Mouse (Mus musculus) frontal cortex, postnatal 14 days (tissue): Measurements from ENCODE around the gene Smoc2.

Source experiments
- DNase-seq, 2 experiments: peaks; one replicate each; pipeline ENCODE4 v3.0.0; 2022; ENCODE audit warnings: low spot score in 2 of 2

Smoc2 gene

DNA sequence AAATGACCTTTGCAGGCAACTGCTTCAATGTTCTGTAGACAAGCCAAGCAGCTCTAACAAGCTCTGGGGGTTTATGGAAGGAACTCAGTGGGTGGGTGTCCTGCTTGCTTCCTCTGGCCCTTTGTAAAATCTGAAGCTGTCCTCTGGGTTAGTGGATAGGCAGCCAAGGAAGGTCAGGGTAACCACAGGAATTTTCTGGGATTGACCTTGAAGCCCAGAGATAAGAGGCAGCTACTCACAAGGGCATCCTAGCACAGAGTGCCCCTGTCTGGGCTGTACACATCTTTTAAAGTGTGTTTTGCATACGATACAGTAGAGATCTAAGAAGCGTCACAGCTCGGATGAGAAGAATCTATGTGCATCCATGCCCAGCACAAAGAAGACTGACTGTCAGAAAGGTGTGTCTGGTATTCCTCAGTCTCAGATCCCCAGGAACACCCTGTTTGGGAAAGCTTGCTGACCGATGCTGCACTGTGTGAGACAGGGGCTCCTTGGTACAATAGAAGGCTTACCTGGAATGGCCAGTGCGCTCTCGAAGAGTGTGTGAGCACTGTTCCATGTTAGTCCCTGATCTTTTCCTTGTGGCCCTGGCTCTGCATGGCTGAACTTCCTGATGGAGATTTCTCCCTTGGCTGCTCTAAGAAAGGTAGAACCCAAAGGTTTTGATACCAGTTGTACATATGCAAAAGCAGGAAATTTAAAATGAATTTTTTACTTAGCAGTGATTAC is 69.9 kb downstream of the Smoc2 start:
- no peak for DNase-seq

DNA sequence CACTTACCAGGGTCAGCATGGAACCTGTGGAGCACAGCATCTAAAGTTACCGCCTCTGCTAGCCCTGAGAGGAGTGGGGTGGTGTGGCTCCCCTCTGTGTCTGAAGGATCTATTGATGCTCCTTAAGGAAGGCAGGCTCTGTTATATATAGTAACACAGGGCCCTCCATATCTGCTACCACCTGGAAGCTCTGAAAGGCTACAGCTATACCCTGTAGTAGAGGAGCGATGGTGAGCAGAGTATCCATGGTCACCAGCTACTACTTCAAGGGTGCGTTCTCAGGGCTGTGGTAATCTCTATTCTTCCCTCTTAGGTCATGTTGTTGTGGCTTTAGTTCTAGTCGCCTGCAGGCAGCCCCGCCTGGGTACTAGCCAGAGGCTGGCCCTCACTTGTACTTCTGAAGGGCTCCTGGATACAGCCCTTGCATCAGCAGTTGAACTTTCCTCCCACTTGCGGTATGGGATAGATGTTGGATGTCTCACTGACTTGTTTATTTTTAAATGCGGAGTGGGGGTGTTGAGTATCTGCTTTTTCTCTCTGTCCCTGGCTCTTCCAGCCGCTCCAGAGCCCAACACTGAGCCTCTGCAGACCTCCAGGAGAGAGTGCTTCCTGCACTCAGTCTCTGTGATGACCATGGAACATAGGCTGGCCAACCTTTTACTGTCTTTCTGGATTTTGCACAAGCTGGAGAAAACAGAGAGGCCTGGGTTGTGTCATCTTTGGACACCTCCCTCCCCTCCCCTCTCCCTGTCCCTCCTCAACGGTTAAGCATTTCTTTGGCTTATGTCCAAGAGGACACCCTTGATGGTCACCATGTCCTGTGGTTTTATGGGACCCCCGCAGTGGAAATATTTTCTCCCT is 74.1 kb downstream of the Smoc2 start:
- no peak for DNase-seq

DNA sequence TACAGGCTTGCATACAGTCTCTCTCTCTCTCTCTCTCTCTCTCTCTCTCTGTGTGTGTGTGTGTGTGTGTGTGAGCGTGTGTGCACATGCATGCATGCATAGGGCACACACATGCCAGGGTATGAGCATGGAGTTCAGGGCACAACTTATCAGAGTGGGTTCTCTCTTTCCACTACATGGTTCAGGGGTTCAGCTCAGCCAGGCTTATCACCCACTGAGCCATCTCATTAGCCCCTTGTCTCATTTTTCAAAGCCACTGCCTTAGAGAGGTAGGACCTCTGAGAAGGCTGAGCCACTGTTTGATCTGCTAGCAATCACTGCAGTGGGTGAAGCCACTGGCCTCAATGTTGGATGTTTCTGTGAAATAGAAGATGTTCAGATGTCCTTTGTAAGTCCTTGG is 82.2 kb downstream of the Smoc2 start:
- DNase-seq = no peak

- no peak for DNase-seq
Observed at GRCm38 (mm10) chr17:14370476-14370875, 91.2 kb downstream of the Smoc2 start.

GRCm38 (mm10) chr17:14371606-14372005 is 92.3 kb downstream of the Smoc2 start:
- DNase-seq = no peak

DNA sequence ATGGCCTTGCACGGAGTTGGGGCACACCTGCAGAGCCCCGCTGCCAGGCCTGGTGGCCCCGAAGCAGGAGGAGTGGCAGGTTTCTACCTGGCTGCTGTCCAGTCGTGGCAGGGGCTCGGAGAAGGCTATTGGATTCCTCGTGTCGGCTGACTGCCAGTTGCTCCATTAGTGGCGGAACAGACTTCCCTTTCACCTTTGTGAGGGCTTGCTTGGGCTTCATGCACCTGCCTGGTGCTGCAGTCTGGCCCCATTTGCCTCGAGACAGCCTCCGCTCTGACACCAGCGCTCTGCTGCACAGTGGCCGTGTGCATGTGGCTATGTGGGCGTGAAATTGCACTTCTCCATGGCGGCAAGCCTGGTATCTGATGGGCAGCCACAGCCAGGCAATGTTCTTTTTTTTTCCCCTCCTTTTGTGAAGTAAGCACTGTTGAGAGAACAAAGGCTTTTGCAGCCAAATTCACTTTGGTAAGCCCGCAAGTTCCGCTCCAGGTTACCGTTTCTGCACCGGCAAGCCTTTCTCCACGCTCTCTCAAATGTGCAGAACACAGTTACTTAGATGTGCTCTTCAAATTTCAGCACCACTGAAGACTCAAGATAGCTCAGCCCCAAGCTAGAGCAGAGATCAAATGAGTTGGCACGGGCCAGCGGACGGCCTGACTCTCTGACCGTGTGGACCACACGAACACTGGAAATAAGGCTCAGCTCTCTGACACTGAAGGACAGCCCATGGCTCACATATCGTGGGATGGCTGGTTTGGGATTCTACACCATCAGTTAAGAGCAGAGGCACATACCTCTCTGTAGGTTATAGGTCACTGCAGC is 93.2 kb downstream of the Smoc2 start:
- no peak for DNase-seq

- DNase-seq = no peak
Observed at GRCm38 (mm10) chr17:14378692-14379446, 99.6 kb downstream of the Smoc2 start.

DNA sequence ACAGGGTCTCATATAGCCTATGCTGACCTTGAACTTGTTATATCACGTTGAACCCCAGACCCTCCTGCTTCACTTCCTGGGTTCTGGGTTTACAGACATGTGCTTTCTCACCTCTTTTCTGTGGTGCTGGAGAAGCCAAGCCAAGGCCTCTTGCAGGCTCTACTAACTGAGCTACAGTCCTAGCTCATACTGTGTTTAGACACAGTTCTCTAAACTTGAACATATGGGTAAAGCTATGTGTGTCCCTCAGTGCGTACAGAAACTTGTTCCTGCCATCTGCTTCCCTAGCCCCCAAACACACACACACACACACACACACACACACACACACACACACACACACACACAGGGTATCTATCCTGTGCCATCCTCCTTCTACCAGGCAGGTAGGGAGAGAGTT is 100.2 kb downstream of the Smoc2 start:
- no peak for DNase-seq

- no peak for DNase-seq
Observed at GRCm38 (mm10) chr17:14379966-14380365, 100.7 kb downstream of the Smoc2 start.

- no peak for DNase-seq
Observed at GRCm38 (mm10) chr17:14380526-14380925, 101.2 kb downstream of the Smoc2 start.

- DNase-seq = no peak
Observed at GRCm38 (mm10) chr17:14381482-14381881, 102.2 kb downstream of the Smoc2 start.

GRCm38 (mm10) chr17:14383981-14384380 is 104.7 kb downstream of the Smoc2 start:
- no peak for DNase-seq

DNA sequence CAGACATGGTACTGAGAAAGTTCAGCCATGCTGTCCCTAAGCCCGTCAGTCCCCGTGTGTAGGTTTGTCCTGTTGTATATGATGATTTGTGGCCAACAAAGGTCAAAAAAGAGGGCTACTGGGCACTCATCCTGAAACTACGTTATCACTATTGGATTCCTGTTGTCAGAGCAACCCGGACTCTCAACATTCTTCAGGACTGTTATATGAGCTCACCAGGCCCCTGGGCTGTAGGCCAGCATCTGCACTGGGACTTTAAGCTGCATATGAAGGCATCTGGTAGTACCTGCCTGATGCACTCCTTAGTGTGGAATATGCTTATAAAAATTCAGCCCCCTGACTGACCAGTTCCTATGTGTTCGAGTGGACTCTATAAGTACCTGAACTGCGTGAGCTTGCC is 105.7 kb downstream of the Smoc2 start:
- DNase-seq = no peak

- no peak for DNase-seq
Observed at GRCm38 (mm10) chr17:14387261-14387660, 108.0 kb downstream of the Smoc2 start.

- no peak for DNase-seq
Observed at GRCm38 (mm10) chr17:14392443-14392842, 113.1 kb downstream of the Smoc2 start.

DNA sequence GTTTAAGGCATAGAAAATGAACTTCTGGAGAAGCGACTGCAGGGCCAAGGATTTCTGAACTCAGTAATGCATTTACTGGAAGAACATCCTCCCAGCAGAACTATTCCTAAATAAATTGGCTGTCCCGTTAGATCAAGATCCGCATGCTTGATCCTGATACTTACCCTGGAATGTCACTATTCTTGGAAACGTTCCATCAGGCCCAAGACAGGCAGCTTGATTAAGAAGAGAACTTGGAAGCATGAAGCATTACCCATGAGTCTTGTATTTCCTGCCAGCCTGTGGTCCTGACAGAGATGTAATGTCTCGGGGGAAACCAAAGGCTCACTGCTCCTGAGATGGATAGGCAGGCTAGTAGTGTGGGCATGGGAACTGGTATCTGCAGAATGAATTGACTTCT is 115.6 kb downstream of the Smoc2 start:
- DNase-seq = no peak

DNA sequence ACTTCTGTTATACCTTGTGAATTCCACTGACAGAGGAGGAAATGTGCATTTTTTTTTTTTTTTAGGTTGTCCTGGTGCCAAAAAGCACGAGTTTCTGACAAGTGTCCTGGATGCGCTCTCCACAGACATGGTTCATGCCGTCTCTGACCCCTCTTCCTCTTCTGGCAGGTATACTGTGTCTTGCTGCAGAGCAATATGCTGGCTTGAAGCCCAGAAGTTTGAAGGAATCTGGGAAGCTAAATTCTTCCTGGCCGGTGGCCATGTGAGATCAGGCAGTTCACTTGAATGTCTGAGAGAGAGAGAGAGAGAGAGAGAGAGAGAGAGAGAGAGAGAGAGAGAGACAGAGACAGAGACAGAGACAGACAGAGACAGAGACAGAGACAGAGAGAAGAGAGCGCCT is 118.2 kb downstream of the Smoc2 start:
- no peak for DNase-seq

DNA sequence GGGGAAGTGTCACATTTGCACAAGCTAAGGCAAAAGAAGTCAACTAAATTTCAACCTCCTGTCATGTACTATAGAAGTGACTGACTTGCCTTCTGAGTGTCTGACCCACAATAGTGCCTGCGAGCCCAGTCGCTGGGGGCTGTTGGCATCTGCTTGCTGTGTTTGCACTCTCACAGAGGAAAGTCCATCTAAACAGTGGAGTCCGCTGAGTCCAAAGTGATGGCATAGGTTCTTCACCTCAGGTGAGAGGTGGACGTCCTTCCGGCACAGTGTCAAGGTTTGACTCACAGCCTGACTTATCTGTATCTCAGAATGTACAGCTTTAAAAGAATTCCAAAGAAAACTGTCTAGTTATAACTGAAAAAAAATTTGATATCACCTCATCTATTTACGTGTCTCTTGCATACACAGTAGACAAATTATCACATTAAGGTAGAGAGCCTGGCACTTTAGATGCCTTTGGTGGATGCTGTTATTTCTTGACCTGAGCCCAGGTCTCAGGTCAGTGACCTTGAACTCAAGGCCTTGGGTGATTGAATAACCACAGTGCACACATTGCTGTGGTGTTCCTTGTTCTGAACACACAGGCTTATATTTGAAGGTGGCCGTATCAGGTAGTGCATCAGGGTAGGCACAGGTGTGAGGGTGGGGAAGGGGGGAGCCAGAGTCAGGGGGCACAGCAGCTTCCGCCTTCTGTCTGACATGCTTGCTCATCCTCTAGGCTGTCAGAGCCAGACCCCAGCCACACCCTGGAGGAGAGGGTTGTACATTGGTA is 119.5 kb downstream of the Smoc2 start:
- DNase-seq = no peak

GRCm38 (mm10) chr17:14400960-14401359 is 121.7 kb downstream of the Smoc2 start:
- no peak for DNase-seq

DNA sequence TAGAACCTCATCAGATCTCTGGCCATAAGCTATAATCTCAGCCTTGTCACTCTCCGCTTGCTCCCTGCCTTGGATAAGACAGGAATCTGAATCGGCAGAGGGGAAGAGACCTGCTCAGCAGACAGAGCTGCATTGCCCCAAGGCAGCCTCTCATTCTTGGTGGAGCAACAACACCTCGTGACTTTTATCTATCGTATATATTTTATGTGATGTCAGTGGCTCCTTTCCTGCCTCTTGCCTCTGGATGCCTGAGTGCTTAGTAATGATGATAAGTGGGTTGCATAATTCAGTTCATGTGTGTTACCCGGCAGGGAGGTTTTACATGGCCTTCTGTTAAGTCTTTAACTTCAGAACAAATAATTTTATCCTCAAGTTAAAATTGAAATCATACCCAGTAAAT is 128.6 kb downstream of the Smoc2 start:
- no peak for DNase-seq

- DNase-seq = no peak
Observed at GRCm38 (mm10) chr17:14412460-14412859, 133.2 kb downstream of the Smoc2 start.
